Mouse (Mus musculus) urinary bladder, postnatal 4 days (tissue): ENCODE results near the gene Tmem165.

Experiments
- DNase-seq, 2 experiments: peaks; one replicate each; pipeline ENCODE4 v3.0.0; 2021 to 2022; ENCODE audit warnings: low spot score in 2 of 2

The Tmem165 gene

DNA sequence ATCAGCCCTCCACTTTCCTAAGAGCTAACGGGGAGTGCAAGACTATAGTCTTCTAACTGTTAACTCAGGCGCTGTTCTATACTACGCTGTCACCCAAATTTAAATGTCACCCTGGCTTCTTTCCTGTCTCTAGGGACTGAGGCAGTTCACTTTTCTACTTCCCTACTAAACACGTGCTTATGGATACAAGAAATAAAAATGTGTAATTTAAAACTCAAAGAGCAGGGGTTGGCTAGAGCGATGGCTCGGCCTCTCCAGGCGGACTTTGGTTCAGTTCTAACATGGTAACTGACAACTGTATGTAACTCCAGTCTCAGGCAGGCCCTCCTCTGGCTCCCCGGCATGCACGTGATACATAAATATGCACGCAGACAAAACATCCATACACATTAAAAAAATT lies 60.8 kb downstream of the Tmem165 start:
- DNase-seq: no peak

- DNase-seq: no peak
Measured at GRCm38 (mm10) chr5:76245419-76245818, 61.7 kb downstream of the Tmem165 start.

GRCm38 (mm10) chr5:76246539-76246938 lies 62.9 kb downstream of the Tmem165 start:
- DNase-seq: no peak

DNA sequence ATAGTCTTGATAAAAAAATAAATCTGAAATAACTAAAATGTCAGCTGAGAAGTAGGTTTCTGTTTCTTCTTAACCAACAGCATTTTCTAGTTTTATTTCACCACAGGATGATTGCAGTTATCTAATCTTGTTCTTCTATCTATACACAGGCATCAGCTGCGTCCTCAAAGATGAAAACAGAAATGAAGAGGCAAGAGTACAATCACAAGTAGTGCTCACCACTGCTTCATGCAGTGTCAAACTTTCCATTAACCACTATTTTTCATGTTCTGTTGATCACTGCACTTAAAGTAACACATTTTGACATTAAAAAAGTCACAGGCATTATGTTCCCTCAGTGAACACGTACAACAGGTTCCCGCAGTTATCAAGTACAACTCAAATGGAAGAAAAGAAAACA lies 67.3 kb downstream of the Tmem165 start:
- DNase-seq: no peak
